Mouse (Mus musculus): ENCODE measurements around the gene Izumo2. TPM values are rescaled to one million over a fixed set of nuclear protein-coding genes. Genes with fewer than 3 reads are reported as not detected.

Gene Izumo2
- polyA plus RNA-seq, 1 experiment from 2014 or later = not detected

DNA sequence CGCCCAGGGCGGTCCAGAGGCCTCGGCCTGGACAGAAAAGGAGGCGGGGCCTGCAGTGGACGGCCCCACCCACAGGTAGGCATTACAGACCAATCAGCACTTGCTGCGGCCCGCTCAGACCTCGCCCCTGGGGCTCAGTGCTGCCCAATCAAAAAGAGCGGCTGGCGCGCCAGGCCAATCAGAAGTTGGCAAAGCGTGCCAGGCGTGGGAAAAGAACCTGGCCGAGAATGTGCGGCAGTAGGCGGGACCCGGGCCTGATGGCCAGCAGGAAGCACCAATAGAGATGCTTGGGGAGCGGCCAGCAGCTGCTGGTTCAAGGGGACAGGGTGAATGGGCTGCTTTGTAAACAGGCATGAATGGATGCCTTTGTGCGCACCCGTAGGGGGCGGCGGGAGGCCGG lies 37.7 kb upstream of the Izumo2 start, which contains the start of gene Myh14:
TSS of gene Myh14 (minus strand) at position 41 of the 400 bp plus-strand sequence.
- H3K27ac ChIP-seq (ENCODE audit: low read length) = no peak within 1 kb of the TSS; the same call in 1 of the 2 replicates
- H3K9ac ChIP-seq (ENCODE audit: low read length) = peak within 1 kb of the TSS; percentile 54
- WGBS = under 1% methylated on average over 22 of the region's 23 CpGs

DNA sequence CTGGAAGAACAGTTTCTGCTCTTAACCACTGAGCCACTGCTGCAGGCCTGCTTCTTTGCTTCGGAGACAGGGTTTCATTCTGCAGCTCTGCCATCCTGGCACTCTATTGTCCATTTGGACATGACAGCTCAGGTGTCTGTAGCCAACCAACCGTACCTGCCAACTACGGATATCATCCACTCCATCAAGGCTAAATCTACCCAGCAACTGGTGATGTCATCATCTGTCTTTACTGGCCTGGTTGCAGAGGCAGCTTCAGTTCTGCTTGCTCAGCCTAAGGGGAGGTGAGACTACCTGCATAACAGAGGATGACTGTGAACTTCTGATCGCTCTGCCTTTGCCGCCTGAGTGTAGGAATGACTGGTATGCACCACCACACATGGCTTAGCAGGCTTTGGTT lies 36.3 kb upstream of the Izumo2 start:
- H3K9ac ChIP-seq (ENCODE audit: low read length) = no peak overlapping the region

More for the DNA sequence above, 37.7 kb upstream of the Izumo2 start, which contains the start of gene Myh14:
- Histone ChIP-seq H3K4me1 (ENCODE audit: control insufficient read depth, insufficient read depth, low read length) (0 out of 2 replicates have a peak, but pooled peaks cover 8% of the 10 kb centered on the region), H3K4me2 (ENCODE audit: low read depth, low read length) (peak within 1 kb of the TSS; percentile 62), H3K36me3 (ENCODE audit: control insufficient read depth, insufficient read depth, low read length) (no peaks in the 10 kb centered on the region), H3K4me3 (replicated peaks; ENCODE audit: low read length) (peak within 1 kb of the TSS; percentile 35), H3K9me3 (replicated peaks; ENCODE audit: control insufficient read depth, low read length) (0 out of 2 replicates have a peak, but pooled peaks cover 3% of the 10 kb centered on the region), H3K27me3 (ENCODE audit: control insufficient read depth, insufficient read depth, low read length) (0 out of 2 replicates have a peak, but pooled peaks cover 10% of the 10 kb centered on the region)
- peak; percentile 93 for ATAC-seq (ENCODE audit: insufficient read depth, low FRiP score)

DNA sequence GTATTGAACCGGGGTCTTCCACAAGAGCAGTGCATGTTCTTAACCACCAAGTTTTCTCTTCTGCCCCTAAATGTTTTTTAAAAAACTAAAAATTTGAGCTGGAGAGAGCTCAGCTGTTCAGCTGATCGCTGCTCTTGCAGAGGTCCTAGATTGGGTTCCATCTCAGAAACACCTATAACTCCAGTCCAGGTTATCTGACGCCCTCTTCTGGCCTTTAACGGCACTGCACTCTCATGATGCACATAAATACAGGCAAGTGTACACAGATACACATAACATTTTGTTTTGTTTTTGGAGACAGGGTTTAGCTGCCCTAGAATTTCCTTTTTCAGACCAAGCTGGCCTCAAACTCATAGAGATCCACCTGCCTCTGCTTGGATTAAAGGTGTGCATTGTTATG lies 34.0 kb upstream of the Izumo2 start:
- H3K27ac ChIP-seq (ENCODE audit: low read length) = no peak overlapping the region
- no peak for ATAC-seq (ENCODE audit: insufficient read depth, low FRiP score)
- H3K9ac ChIP-seq (ENCODE audit: low read length) = no peak overlapping the region
- 0 out of 2 replicates have a peak, but pooled peaks cover 3% of the 10 kb centered on the region for H3K9me3 ChIP-seq (replicated peaks; ENCODE audit: control insufficient read depth, low read length)
- 0 out of 2 replicates have a peak, but pooled peaks cover 8% of the 10 kb centered on the region for H3K4me1 ChIP-seq (ENCODE audit: control insufficient read depth, insufficient read depth, low read length)
- H3K4me2 ChIP-seq (ENCODE audit: low read depth, low read length) = no peak overlapping the region
- H3K27me3 ChIP-seq (ENCODE audit: control insufficient read depth, insufficient read depth, low read length) = 0 out of 2 replicates have a peak, but pooled peaks cover 10% of the 10 kb centered on the region
- 69% methylated on average over 4 of the region's 4 CpGs for WGBS
- H3K4me3 ChIP-seq (replicated peaks; ENCODE audit: low read length) = no peak overlapping the region
- no peaks in the 10 kb centered on the region for H3K36me3 ChIP-seq (ENCODE audit: control insufficient read depth, insufficient read depth, low read length)

More for the DNA sequence above, 36.3 kb upstream of the Izumo2 start:
- Histone ChIP-seq H3K4me2 (ENCODE audit: low read depth, low read length) (no peak overlapping the region), H3K4me1 (ENCODE audit: control insufficient read depth, insufficient read depth, low read length) (0 out of 2 replicates have a peak, but pooled peaks cover 8% of the 10 kb centered on the region), H3K36me3 (ENCODE audit: control insufficient read depth, insufficient read depth, low read length) (no peaks in the 10 kb centered on the region), H3K27ac (ENCODE audit: low read length) (no peak overlapping the region), H3K4me3 (replicated peaks; ENCODE audit: low read length) (no peak overlapping the region), H3K9me3 (replicated peaks; ENCODE audit: control insufficient read depth, low read length) (0 out of 2 replicates have a peak, but pooled peaks cover 3% of the 10 kb centered on the region), H3K27me3 (ENCODE audit: control insufficient read depth, insufficient read depth, low read length) (0 out of 2 replicates have a peak, but pooled peaks cover 10% of the 10 kb centered on the region)
- ATAC-seq (ENCODE audit: insufficient read depth, low FRiP score) = no peak
- WGBS = 65% methylated on average over 5 of the region's 5 CpGs

DNA sequence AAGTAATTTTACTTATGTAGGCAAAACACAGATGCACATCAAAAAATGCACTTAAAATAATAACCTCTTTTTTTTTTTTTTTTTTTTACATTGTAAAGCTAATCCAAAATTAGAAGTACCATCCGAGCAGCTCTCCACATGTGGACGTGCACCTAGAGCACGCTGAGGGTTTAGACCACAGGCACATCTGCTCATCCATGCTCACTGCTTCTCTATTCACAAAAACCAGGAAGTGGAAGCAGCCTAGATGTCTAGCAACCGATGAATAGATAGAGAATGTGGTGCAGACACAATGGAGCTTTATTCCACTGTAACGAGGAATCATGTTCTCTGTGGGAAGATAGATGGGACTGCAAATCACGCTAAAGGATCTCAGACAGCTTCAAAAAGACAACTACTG lies 33.4 kb upstream of the Izumo2 start:
- Histone ChIP-seq H3K27ac (ENCODE audit: low read length) (no peak overlapping the region), H3K36me3 (ENCODE audit: control insufficient read depth, insufficient read depth, low read length) (no peaks in the 10 kb centered on the region), H3K4me3 (replicated peaks; ENCODE audit: low read length) (no peak overlapping the region), H3K9ac (ENCODE audit: low read length) (no peak overlapping the region), H3K9me3 (replicated peaks; ENCODE audit: control insufficient read depth, low read length) (0 out of 2 replicates have a peak, but pooled peaks cover 3% of the 10 kb centered on the region), H3K4me1 (ENCODE audit: control insufficient read depth, insufficient read depth, low read length) (0 out of 2 replicates have a peak, but pooled peaks cover 8% of the 10 kb centered on the region), H3K4me2 (ENCODE audit: low read depth, low read length) (no peak overlapping the region), H3K27me3 (ENCODE audit: control insufficient read depth, insufficient read depth, low read length) (0 out of 2 replicates have a peak, but pooled peaks cover 10% of the 10 kb centered on the region)
- 77% methylated on average over 6 of the region's 6 CpGs for WGBS
- ATAC-seq (ENCODE audit: insufficient read depth, low FRiP score) = no peak

DNA sequence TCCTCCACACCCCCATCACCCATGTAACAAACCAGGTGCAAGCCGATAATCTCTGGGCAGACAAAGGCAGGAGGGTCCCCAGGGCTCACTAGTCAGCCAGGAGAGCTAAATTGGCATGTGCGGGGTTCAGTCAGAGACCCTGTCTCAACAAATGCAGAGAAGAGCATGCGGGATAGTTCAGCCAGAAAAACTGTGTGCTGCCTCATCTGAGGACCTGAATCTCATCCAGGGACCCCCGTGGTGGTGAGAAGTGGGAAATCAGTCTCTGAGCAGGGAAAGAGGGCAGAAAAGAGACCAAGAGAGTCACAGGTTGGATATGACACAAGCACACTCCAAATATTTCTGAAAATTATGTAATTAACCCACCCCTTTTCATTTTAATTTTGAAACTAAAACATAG lies 32.4 kb upstream of the Izumo2 start:
- Histone ChIP-seq H3K9me3 (replicated peaks; ENCODE audit: control insufficient read depth, low read length) (0 out of 2 replicates have a peak, but pooled peaks cover 3% of the 10 kb centered on the region), H3K27ac (ENCODE audit: low read length) (no peak overlapping the region), H3K4me1 (ENCODE audit: control insufficient read depth, insufficient read depth, low read length) (0 out of 2 replicates have a peak, but pooled peaks cover 4% of the 10 kb centered on the region), H3K4me2 (ENCODE audit: low read depth, low read length) (no peak overlapping the region), H3K9ac (ENCODE audit: low read length) (no peak overlapping the region), H3K27me3 (ENCODE audit: control insufficient read depth, insufficient read depth, low read length) (0 out of 2 replicates have a peak, but pooled peaks cover 3% of the 10 kb centered on the region), H3K4me3 (replicated peaks; ENCODE audit: low read length) (no peak overlapping the region), H3K36me3 (ENCODE audit: control insufficient read depth, insufficient read depth, low read length) (no peaks in the 10 kb centered on the region)
- 55% methylated on average over 4 of the region's 4 CpGs for WGBS
- no peak for ATAC-seq (ENCODE audit: insufficient read depth, low FRiP score)

DNA sequence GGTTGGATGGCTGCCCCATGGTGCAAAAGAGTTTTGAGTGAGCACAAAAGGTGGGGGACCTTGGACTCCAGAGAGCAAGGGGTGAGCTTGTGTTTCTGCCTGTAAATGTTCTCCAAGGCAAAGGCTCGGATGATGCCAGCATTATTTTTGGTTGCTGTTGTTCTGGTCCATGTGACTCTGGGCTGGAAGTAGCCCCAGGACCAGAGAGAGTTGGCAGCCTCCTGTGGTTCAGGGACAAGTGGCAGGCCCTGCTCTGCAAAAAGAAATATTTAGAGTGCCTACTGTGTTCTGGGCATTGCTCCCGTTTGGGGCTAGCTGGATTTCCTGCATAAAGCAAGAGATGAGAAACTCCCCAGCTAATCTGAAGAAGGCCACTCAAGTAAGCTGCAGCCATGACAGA lies 31.9 kb upstream of the Izumo2 start:
- ATAC-seq (ENCODE audit: insufficient read depth, low FRiP score) = no peak
- Histone ChIP-seq H3K4me3 (replicated peaks; ENCODE audit: low read length) (no peak overlapping the region), H3K27me3 (ENCODE audit: control insufficient read depth, insufficient read depth, low read length) (no peaks in the 10 kb centered on the region), H3K9me3 (replicated peaks; ENCODE audit: control insufficient read depth, low read length) (0 out of 2 replicates have a peak, but pooled peaks cover 3% of the 10 kb centered on the region), H3K4me1 (ENCODE audit: control insufficient read depth, insufficient read depth, low read length) (no peaks in the 10 kb centered on the region), H3K27ac (ENCODE audit: low read length) (no peak overlapping the region), H3K36me3 (ENCODE audit: control insufficient read depth, insufficient read depth, low read length) (no peaks in the 10 kb centered on the region), H3K9ac (ENCODE audit: low read length) (no peak overlapping the region), H3K4me2 (ENCODE audit: low read depth, low read length) (no peak overlapping the region)
- WGBS = 48% methylated on average over 2 of the region's 2 CpGs

DNA sequence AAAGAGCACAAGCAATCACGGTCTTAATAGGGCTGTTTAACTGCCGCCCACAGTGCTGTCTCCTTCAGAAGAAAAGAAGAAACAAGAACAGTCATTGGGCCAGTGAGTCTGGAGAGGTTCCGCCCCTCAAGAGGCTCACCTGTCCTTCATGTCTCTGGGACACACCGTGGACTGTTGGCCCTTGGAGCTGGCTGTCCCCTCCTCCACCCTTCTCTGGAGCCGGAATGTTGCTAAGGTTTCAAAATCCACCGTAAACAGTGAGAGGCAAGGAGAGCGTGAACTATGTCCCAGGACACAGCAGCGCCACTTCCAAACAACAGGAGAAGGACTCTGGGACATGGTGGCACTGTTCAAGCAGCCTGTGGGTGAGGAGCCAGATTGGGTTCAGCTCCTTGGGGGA lies 24.9 kb upstream of the Izumo2 start:
- Histone ChIP-seq H3K4me2 (ENCODE audit: low read depth, low read length) (no peak overlapping the region), H3K4me1 (ENCODE audit: control insufficient read depth, insufficient read depth, low read length) (peaks cover 2% of the 10 kb centered on the region; the same call in 1 of the 2 replicates), H3K27ac (ENCODE audit: low read length) (no peak overlapping the region), H3K9me3 (replicated peaks; ENCODE audit: control insufficient read depth, low read length) (no peaks in the 10 kb centered on the region), H3K36me3 (ENCODE audit: control insufficient read depth, insufficient read depth, low read length) (no peaks in the 10 kb centered on the region), H3K4me3 (replicated peaks; ENCODE audit: low read length) (no peak overlapping the region), H3K27me3 (ENCODE audit: control insufficient read depth, insufficient read depth, low read length) (no peaks in the 10 kb centered on the region), H3K9ac (ENCODE audit: low read length) (no peak overlapping the region)
- peak; percentile 63; the same call in 1 of the 2 replicates for ATAC-seq (ENCODE audit: insufficient read depth, low FRiP score)
- WGBS = 57% methylated on average over 8 of the region's 8 CpGs

DNA sequence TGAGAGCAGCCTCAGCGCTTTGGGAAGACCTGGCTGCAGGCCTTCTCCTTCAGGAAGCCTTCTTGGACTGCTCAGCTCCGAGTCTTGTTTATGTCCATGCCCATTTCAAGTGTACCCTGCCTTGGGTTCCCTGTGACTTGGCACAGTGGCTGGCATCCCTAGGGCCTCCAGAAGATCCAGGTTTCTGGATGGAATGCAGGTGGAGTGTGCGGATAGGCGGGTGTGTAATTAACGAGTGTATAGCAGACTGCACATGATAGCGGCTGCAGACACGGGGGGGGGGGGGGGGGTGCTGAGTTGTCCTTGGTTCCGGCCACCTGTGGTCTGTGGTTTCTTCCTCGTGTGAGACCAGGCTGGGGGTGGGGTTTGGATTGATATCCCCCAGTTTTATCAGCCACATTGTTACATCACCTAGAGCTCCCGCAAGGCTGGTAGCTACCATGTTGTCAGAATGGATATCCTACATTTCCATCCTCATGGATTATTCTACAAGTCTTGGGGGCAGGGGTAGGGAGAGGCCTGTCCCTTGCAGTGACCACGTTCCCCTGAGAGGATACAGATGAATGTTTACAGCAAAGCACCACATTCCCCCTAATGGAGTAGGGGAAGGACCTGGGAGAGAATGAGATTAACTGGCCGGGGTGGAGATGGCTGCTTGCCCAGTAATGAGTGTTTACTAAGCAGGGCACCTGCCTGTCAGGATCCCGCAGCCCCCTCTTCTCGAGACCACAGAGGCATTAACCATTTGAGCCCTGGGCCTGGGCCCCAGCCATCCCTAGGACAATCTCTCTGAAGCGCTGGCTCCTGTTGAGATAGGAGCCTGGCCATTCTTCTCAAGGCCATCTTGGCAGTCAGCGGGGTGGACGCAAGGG lies 22.8 kb upstream of the Izumo2 start:
- 36% methylated on average over 16 of the region's 17 CpGs for WGBS
- H3K4me3 ChIP-seq (replicated peaks; ENCODE audit: low read length) = no peak overlapping the region
- ATAC-seq (ENCODE audit: insufficient read depth, low FRiP score) = peak; percentile 46; the same call in 1 of the 2 replicates

DNA sequence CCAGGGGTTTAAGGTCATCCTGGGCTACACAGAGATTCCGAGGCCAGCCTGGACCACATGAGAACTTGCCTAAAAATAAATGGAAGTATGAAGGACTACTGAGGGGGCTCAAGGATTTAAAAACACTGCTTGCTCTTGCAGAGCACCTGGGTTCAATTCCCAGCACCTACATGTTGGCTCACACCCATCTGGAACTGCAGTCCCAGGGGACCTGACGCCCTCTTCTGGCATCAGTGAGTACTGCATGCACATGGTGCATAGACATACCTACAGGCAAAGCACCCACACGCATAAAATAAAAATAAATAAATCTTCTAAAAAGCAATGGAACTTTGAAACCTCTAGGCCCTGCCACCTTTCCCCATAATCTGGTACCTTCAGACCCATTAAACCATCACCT lies 19.7 kb upstream of the Izumo2 start:
- H3K4me1 ChIP-seq (ENCODE audit: control insufficient read depth, insufficient read depth, low read length) = peaks cover 2% of the 10 kb centered on the region

More for the DNA sequence above, 22.8 kb upstream of the Izumo2 start:
- Histone ChIP-seq H3K27me3 (ENCODE audit: control insufficient read depth, insufficient read depth, low read length) (no peaks in the 10 kb centered on the region), H3K4me1 (ENCODE audit: control insufficient read depth, insufficient read depth, low read length) (peaks cover 2% of the 10 kb centered on the region; the same call in 1 of the 2 replicates), H3K36me3 (ENCODE audit: control insufficient read depth, insufficient read depth, low read length) (no peaks in the 10 kb centered on the region), H3K9ac (ENCODE audit: low read length) (no peak overlapping the region), H3K27ac (ENCODE audit: low read length) (no peak overlapping the region), H3K4me2 (ENCODE audit: low read depth, low read length) (no peak overlapping the region), H3K9me3 (replicated peaks; ENCODE audit: control insufficient read depth, low read length) (no peaks in the 10 kb centered on the region)

More for the DNA sequence above, 19.7 kb upstream of the Izumo2 start:
- Histone ChIP-seq H3K4me3 (replicated peaks; ENCODE audit: low read length) (no peak overlapping the region), H3K9me3 (replicated peaks; ENCODE audit: control insufficient read depth, low read length) (no peaks in the 10 kb centered on the region), H3K27me3 (ENCODE audit: control insufficient read depth, insufficient read depth, low read length) (no peaks in the 10 kb centered on the region), H3K9ac (ENCODE audit: low read length) (no peak overlapping the region), H3K36me3 (ENCODE audit: control insufficient read depth, insufficient read depth, low read length) (no peaks in the 10 kb centered on the region), H3K4me2 (ENCODE audit: low read depth, low read length) (no peak overlapping the region), H3K27ac (ENCODE audit: low read length) (no peak overlapping the region)
- ATAC-seq (ENCODE audit: insufficient read depth, low FRiP score) = no peak
- WGBS = 71% methylated on average over 3 of the region's 3 CpGs

All from stomach, embryonic 16.5 days (tissue).